ENCODE assay signal across 8 mouse cellular contexts in the genomic region with DNA sequence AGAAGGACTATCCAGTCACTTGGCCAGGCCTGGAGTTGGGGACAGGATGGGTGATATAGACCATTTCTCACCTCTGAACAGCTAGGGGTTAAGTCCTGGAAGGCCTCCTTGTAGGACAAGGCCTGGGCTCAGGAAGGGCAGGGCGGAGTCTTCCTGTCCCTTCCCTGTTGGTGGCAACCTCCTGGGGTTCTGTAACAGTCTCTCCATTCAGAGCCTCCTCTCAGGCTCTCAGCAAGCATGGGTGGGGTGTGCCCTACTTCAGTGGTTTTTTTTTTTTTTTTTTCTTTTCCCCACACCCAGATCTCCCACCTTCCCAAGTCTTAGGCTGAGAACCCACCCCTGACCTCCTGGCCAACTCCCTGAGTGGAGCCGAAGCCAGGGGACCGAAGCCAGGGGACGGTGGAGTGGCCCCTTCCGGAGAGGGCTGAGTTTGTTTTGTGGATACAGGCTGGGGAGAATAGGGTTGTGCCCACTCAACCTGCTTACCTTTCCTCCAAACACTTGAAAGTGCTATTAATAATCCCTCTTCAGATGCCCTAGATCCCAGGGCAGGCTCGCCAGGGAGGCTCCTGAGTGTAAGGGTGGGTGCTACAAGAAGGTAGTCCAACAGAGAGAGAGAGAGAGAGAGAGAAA. TPM values are rescaled to one million over a fixed set of nuclear protein-coding genes. Genes with fewer than 3 reads are reported as not detected.
DNase-seq lines count a peak whose midpoint lies in the region; ATAC-seq lines count a peak whose summit lies in the region.

No protein-coding gene starts in this region.

- H3K4me3 ChIP-seq in kidney, embryonic 14.5 days (ENCODE audit: low read length): peak overlapping the region; percentile 88
- H3K4me3 ChIP-seq in forebrain, embryonic 13.5 days: peak overlapping the region; percentile 72
- H3K4me3 ChIP-seq in liver, embryonic 13.5 days (replicated peaks): peak overlapping the region; percentile 68
- peak overlapping the region; percentile 79 for H3K4me3 ChIP-seq in neural tube, embryonic 12.5 days

- H3K4me2 ChIP-seq in kidney, embryonic 14.5 days (replicated peaks; ENCODE audit: low read depth, low read length): peak overlapping the region; percentile 91
- H3K4me2 ChIP-seq in forebrain, embryonic 13.5 days: peak overlapping the region; percentile 91
- peak overlapping the region; percentile 91 for H3K4me2 ChIP-seq in liver, embryonic 13.5 days
- peak overlapping the region; percentile 91 for H3K4me2 ChIP-seq in neural tube, embryonic 12.5 days (replicated peaks)

- no peaks in the 10 kb centered on the region for H3K36me3 ChIP-seq in kidney, embryonic 14.5 days (ENCODE audit: control insufficient read depth, insufficient read depth, low read length)
- H3K36me3 ChIP-seq in forebrain, embryonic 13.5 days (ENCODE audit: poor library complexity, severe bottlenecking): no peaks in the 10 kb centered on the region
- H3K36me3 ChIP-seq in liver, embryonic 13.5 days: no peaks in the 10 kb centered on the region
- H3K36me3 ChIP-seq in neural tube, embryonic 12.5 days: no peaks in the 10 kb centered on the region

- H3K27ac ChIP-seq in kidney, embryonic 14.5 days (ENCODE audit: low read depth, low read length): no peak overlapping the region
- no peak overlapping the region for H3K27ac ChIP-seq in forebrain, embryonic 13.5 days
- H3K27ac ChIP-seq in liver, embryonic 13.5 days: no peak overlapping the region
- no peak overlapping the region for H3K27ac ChIP-seq in neural tube, embryonic 12.5 days

- peaks cover 68% of the 10 kb centered on the region for H3K4me1 ChIP-seq in kidney, embryonic 14.5 days (ENCODE audit: control insufficient read depth, insufficient read depth, low read length)
- peaks cover 71% of the 10 kb centered on the region for H3K4me1 ChIP-seq in forebrain, embryonic 13.5 days
- H3K4me1 ChIP-seq in liver, embryonic 13.5 days (replicated peaks): peaks cover 80% of the 10 kb centered on the region
- H3K4me1 ChIP-seq in neural tube, embryonic 12.5 days: peaks cover 81% of the 10 kb centered on the region

- DNase-seq in kidney, adult 18-20 months: no peak
- no peak for DNase-seq in liver, embryonic 13.5 days
- DNase-seq in left cerebral cortex, postnatal 25 days (ENCODE audit: low spot score in 2 of 2): no peak
- DNase-seq in adrenal gland, postnatal 10 days: no peak
- DNase-seq in cerebellum, adult 8-10 months: no peak

- peak overlapping the region; percentile 91; the same call in 1 of the 2 replicates for H3K9ac ChIP-seq in kidney, embryonic 14.5 days (ENCODE audit: low read depth, low read length)
- H3K9ac ChIP-seq in forebrain, embryonic 13.5 days: peak overlapping the region; percentile 91
- H3K9ac ChIP-seq in liver, embryonic 13.5 days: no peak overlapping the region
- 0 out of 2 replicates have a peak overlapping the region, but pooled peaks have one; percentile 33 for H3K9ac ChIP-seq in neural tube, embryonic 12.5 days

- no peak for ATAC-seq in kidney, embryonic 14.5 days (ENCODE audit: low FRiP score, low TSS enrichment)
- ATAC-seq in forebrain, embryonic 13.5 days: no peak
- no peak for ATAC-seq in liver, embryonic 13.5 days (ENCODE audit: low read depth)
- ATAC-seq in neural tube, embryonic 12.5 days (ENCODE audit: low FRiP score, low read depth): no peak

- H3K9me3 ChIP-seq in kidney, embryonic 14.5 days (ENCODE audit: control insufficient read depth, low read length): no peaks in the 10 kb centered on the region
- H3K9me3 ChIP-seq in forebrain, embryonic 13.5 days (replicated peaks): no peaks in the 10 kb centered on the region
- H3K9me3 ChIP-seq in liver, embryonic 13.5 days (replicated peaks): no peaks in the 10 kb centered on the region
- no peaks in the 10 kb centered on the region for H3K9me3 ChIP-seq in neural tube, embryonic 12.5 days

- 57% methylated on average over 6 of the region's 6 CpGs for WGBS in kidney, embryonic 14.5 days
- 56% methylated on average over 6 of the region's 6 CpGs for WGBS in forebrain, embryonic 13.5 days
- 56% methylated on average over 6 of the region's 6 CpGs for WGBS in liver, embryonic 13.5 days (ENCODE audit: insufficient replicate concordance)
- 62% methylated on average over 6 of the region's 6 CpGs for WGBS in neural tube, embryonic 12.5 days

- intact Hi-C loops in left cerebral cortex, postnatal 25 days (cut with DNase I): loop anchor here (2.0 kb wide), 1 partner anchor 31 kb away; no protein-coding TSS in a partner anchor

- H3K27me3 ChIP-seq in kidney, embryonic 14.5 days (ENCODE audit: control insufficient read depth, insufficient read depth, low read length): no peaks in the 10 kb centered on the region
- no peaks in the 10 kb centered on the region for H3K27me3 ChIP-seq in forebrain, embryonic 13.5 days
- peaks cover 22% of the 10 kb centered on the region for H3K27me3 ChIP-seq in liver, embryonic 13.5 days
- H3K27me3 ChIP-seq in neural tube, embryonic 12.5 days (replicated peaks): no peaks in the 10 kb centered on the region

RNA-seq across cellular contexts. Expression of a gene that starts 2.0 kb away (rescaled TPM):
- 18.2 and 19.9 TPM in 2 replicates for polyA plus RNA-seq in kidney, embryonic 14.5 days (2014; fragmentation: Nextera tagmentation; extraction: Ambion mirVana)
- 21.1 and 23.7 TPM in 2 replicates for polyA plus RNA-seq in forebrain, embryonic 13.5 days (2015; fragmentation: Nextera tagmentation; extraction: Ambion mirVana)
- polyA plus RNA-seq in liver, embryonic 13.5 days (2015; fragmentation: Nextera tagmentation; extraction: Ambion mirVana): 7.0 and 7.6 TPM in 2 replicates
- 39.6 and 40.3 TPM in 2 replicates for polyA plus RNA-seq in neural tube, embryonic 12.5 days (2016; fragmentation: Nextera tagmentation; extraction: Ambion mirVana)
- total RNA-seq in left cerebral cortex, postnatal 25 days (2021): 10 to 100 TPM; 20.8 to 24.6 TPM
- 10 to 100 TPM; 28.9 to 30.7 TPM for total RNA-seq in adrenal gland, postnatal 10 days (2021)

RNA-seq across cellular contexts. Expression of a gene that starts 30.8 kb away (rescaled TPM):
- polyA plus RNA-seq in kidney, embryonic 14.5 days (2014; fragmentation: Nextera tagmentation; extraction: Ambion mirVana): 11.2 and 16.2 TPM in 2 replicates
- polyA plus RNA-seq in forebrain, embryonic 13.5 days (2015; fragmentation: Nextera tagmentation; extraction: Ambion mirVana): 97.5 and 109 TPM in 2 replicates
- polyA plus RNA-seq in liver, embryonic 13.5 days (2015; fragmentation: Nextera tagmentation; extraction: Ambion mirVana): 3.3 and 3.7 TPM in 2 replicates
- 121 and 130 TPM in 2 replicates for polyA plus RNA-seq in neural tube, embryonic 12.5 days (2016; fragmentation: Nextera tagmentation; extraction: Ambion mirVana)
- total RNA-seq in left cerebral cortex, postnatal 25 days (2021): 1,000 to 10,000 TPM in 1 of 2 experiments, 100 to 1,000 TPM in 1; 957 to 1,021 TPM
- 10 to 100 TPM; 23.7 to 35.7 TPM for total RNA-seq in adrenal gland, postnatal 10 days (2021)
